Mouse (Mus musculus) MEL (cell line): ENCODE measurements at regions not wholly inside any gene's neighbourhood (a gene's known extent, or its start where the extent isn't known, plus 50 kb on each side); places are given as distances from the start of the nearest gene placed in this dataset.

ENCODE experiments used
- MYC ChIP-seq: IDR thresholded peaks from 2 replicates; pipeline ENCODE4 v1.6.1; 2011; ENCODE audit warnings: low read depth, mild to moderate bottlenecking, low read length, improper control_type of control experiment, moderate library complexity
- POLR2A ChIP-seq, 2 experiments: IDR thresholded peaks; 2 replicates each; pipeline ENCODE4 v1.6.1; 2011 to 2012; ENCODE audit warnings: low read length in 2 of 2, mild to moderate bottlenecking in 2 of 2, control low read depth in 1 of 2, improper control_type of control experiment in 1 of 2, low read depth in 1 of 2, moderate library complexity in 1 of 2; ENCODE audit not compliant: control insufficient read depth in 1 of 2, insufficient read depth in 1 of 2, poor library complexity in 1 of 2

DNA sequence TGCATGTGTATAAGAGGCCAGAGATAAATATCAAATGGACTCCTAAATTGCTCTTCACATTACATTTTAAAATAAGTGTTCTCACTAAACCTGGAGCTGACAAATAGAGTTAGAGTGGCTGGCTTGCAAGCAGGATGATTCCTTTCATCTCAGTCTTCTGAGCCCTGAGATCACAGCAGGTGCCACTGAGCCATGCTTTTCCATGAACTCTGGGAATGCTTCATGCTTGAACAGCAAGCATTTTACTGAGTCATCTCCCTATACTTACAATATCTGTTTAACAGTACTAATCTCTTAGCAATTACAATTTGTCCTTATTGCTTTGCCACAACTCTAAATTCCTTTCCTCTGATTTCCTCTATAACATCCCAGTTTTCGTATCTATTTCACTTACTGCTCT is 622.1 kb upstream of the 4930452B06Rik start:
- TF ChIP-seq POLR2A (IDR thresholded peaks at IDR 0.05; ENCODE audit: control insufficient read depth in 1 of 2, insufficient read depth in 1 of 2, low read depth in 1 of 2, low read length in 2 of 2, poor library complexity in 1 of 2) (no peak), MYC (no peak)
